Mouse (Mus musculus): ENCODE measurements around the gene Defb30. TPM values are rescaled to one million over a fixed set of nuclear protein-coding genes. Genes with fewer than 3 reads are reported as not detected.

Defb30 gene
- polyA plus RNA-seq, 1 experiment, result not detected

GRCm38 (mm10) chr14:63050769-63051168, 1.0 kb upstream of the Defb30 start:
- Histone ChIP-seq H3K4me3 (ENCODE audit: extremely low read depth, insufficient read depth, insufficient read length) (no peak overlapping the region), H3K27me3 (ENCODE audit: control insufficient read depth, insufficient read depth, low read length) (no peaks in the 10 kb centered on the region), H3K36me3 (ENCODE audit: control insufficient read depth, insufficient read depth, low read length) (no peaks in the 10 kb centered on the region), H3K4me1 (ENCODE audit: control insufficient read depth, insufficient read depth, insufficient read length) (no peaks in the 10 kb centered on the region), H3K27ac (ENCODE audit: insufficient read depth, low read length) (no peak overlapping the region)
- peak; percentile 62; the same call in 1 of the 2 replicates for TF ChIP-seq CTCF (IDR thresholded peaks at IDR 0.05; ENCODE audit: extremely low read depth, insufficient read depth, insufficient read length, insufficient replicate concordance)
- TF ChIP-seq POLR2A (IDR thresholded peaks at IDR 0.05; ENCODE audit: low read depth, low read length), result no peak
- 24% methylated on average over 5 of the region's 5 CpGs for WGBS
- DNase-seq (ENCODE audit: low read depth in 1 of 2, low spot score in 2 of 2), result peak; percentile 4 to 42

- Histone ChIP-seq H3K36me3 (ENCODE audit: control insufficient read depth, insufficient read depth, low read length) (no peaks in the 10 kb centered on the region), H3K4me1 (ENCODE audit: control insufficient read depth, insufficient read depth, insufficient read length) (no peaks in the 10 kb centered on the region), H3K4me3 (ENCODE audit: extremely low read depth, insufficient read depth, insufficient read length) (no peak within 1 kb of the TSS), H3K27ac (ENCODE audit: insufficient read depth, low read length) (no peak within 1 kb of the TSS), H3K27me3 (ENCODE audit: control insufficient read depth, insufficient read depth, low read length) (no peaks in the 10 kb centered on the region)
- 69% methylated on average over 3 of the region's 3 CpGs for WGBS
- TF ChIP-seq POLR2A (IDR thresholded peaks at IDR 0.05; ENCODE audit: low read depth, low read length) (no peak), CTCF (IDR thresholded peaks at IDR 0.05; ENCODE audit: extremely low read depth, insufficient read depth, insufficient read length, insufficient replicate concordance) (no peak)
- DNase-seq (ENCODE audit: low read depth in 1 of 2, low spot score in 2 of 2), result no peak
Measured at GRCm38 (mm10) chr14:63046691-63047090, 3.1 kb downstream of the Defb30 start, which contains the start of gene Defb42. Gene Defb42 (plus strand): TSS chr14:63046991.

- Histone ChIP-seq H3K4me1 (ENCODE audit: control insufficient read depth, insufficient read depth, insufficient read length) (no peaks in the 10 kb centered on the region), H3K27me3 (ENCODE audit: control insufficient read depth, insufficient read depth, low read length) (no peaks in the 10 kb centered on the region), H3K36me3 (ENCODE audit: control insufficient read depth, insufficient read depth, low read length) (no peaks in the 10 kb centered on the region), H3K4me3 (ENCODE audit: extremely low read depth, insufficient read depth, insufficient read length) (no peak overlapping the region), H3K27ac (ENCODE audit: insufficient read depth, low read length) (no peak overlapping the region)
- no peak for DNase-seq (ENCODE audit: low read depth in 1 of 2, low spot score in 2 of 2)
- 57% methylated on average over 6 of the region's 6 CpGs for WGBS
- TF ChIP-seq CTCF (IDR thresholded peaks at IDR 0.05; ENCODE audit: extremely low read depth, insufficient read depth, insufficient read length, insufficient replicate concordance) (no peak), POLR2A (IDR thresholded peaks at IDR 0.05; ENCODE audit: low read depth, low read length) (no peak)
Measured at GRCm38 (mm10) chr14:63020524-63021156, 29.1 kb downstream of the Defb30 start.

GRCm38 (mm10) chr14:63014667-63015066, 35.1 kb downstream of the Defb30 start:
- no peak for TF ChIP-seq CTCF (IDR thresholded peaks at IDR 0.05; ENCODE audit: extremely low read depth, insufficient read depth, insufficient read length, insufficient replicate concordance)
- no peak for TF ChIP-seq POLR2A (IDR thresholded peaks at IDR 0.05; ENCODE audit: low read depth, low read length)
- Histone ChIP-seq H3K27me3 (ENCODE audit: control insufficient read depth, insufficient read depth, low read length) (no peaks in the 10 kb centered on the region), H3K4me3 (ENCODE audit: extremely low read depth, insufficient read depth, insufficient read length) (no peak overlapping the region), H3K4me1 (ENCODE audit: control insufficient read depth, insufficient read depth, insufficient read length) (no peaks in the 10 kb centered on the region), H3K27ac (ENCODE audit: insufficient read depth, low read length) (no peak overlapping the region), H3K36me3 (ENCODE audit: control insufficient read depth, insufficient read depth, low read length) (no peaks in the 10 kb centered on the region)
- no peak for DNase-seq (ENCODE audit: low read depth in 1 of 2, low spot score in 2 of 2)
- 82% methylated on average over 4 of the region's 4 CpGs for WGBS

GRCm38 (mm10) chr14:63013082-63013481, 36.7 kb downstream of the Defb30 start:
- H3K27ac ChIP-seq (ENCODE audit: insufficient read depth, low read length), result no peak overlapping the region
- H3K4me3 ChIP-seq (ENCODE audit: extremely low read depth, insufficient read depth, insufficient read length), result no peak overlapping the region
- TF ChIP-seq CTCF (IDR thresholded peaks at IDR 0.05; ENCODE audit: extremely low read depth, insufficient read depth, insufficient read length, insufficient replicate concordance), result no peak
- TF ChIP-seq POLR2A (IDR thresholded peaks at IDR 0.05; ENCODE audit: low read depth, low read length), result no peak
- no peak for DNase-seq (ENCODE audit: low read depth in 1 of 2, low spot score in 2 of 2)
- H3K4me1 ChIP-seq (ENCODE audit: control insufficient read depth, insufficient read depth, insufficient read length), result no peaks in the 10 kb centered on the region
- no peaks in the 10 kb centered on the region for H3K36me3 ChIP-seq (ENCODE audit: control insufficient read depth, insufficient read depth, low read length)
- 69% methylated on average over 4 of the region's 4 CpGs for WGBS
- no peaks in the 10 kb centered on the region for H3K27me3 ChIP-seq (ENCODE audit: control insufficient read depth, insufficient read depth, low read length)

GRCm38 (mm10) chr14:63011471-63011870, 38.3 kb downstream of the Defb30 start, which contains the start of gene Defb43:
Gene Defb43 (plus strand): TSS chr14:63011771.
- Histone ChIP-seq H3K27ac (ENCODE audit: insufficient read depth, low read length) (no peak within 1 kb of the TSS), H3K4me1 (ENCODE audit: control insufficient read depth, insufficient read depth, insufficient read length) (no peaks in the 10 kb centered on the region), H3K36me3 (ENCODE audit: control insufficient read depth, insufficient read depth, low read length) (no peaks in the 10 kb centered on the region), H3K27me3 (ENCODE audit: control insufficient read depth, insufficient read depth, low read length) (no peaks in the 10 kb centered on the region), H3K4me3 (ENCODE audit: extremely low read depth, insufficient read depth, insufficient read length) (no peak within 1 kb of the TSS)
- no peak for TF ChIP-seq CTCF (IDR thresholded peaks at IDR 0.05; ENCODE audit: extremely low read depth, insufficient read depth, insufficient read length, insufficient replicate concordance)
- TF ChIP-seq POLR2A (IDR thresholded peaks at IDR 0.05; ENCODE audit: low read depth, low read length), result no peak
- WGBS, result 93% methylated on average over 5 of the region's 5 CpGs
- DNase-seq (ENCODE audit: low read depth in 1 of 2, low spot score in 2 of 2), result no peak

GRCm38 (mm10) chr14:63002588-63002987, 47.2 kb downstream of the Defb30 start:
- H3K4me3 ChIP-seq (ENCODE audit: extremely low read depth, insufficient read depth, insufficient read length), result no peak overlapping the region
- no peaks in the 10 kb centered on the region for H3K4me1 ChIP-seq (ENCODE audit: control insufficient read depth, insufficient read depth, insufficient read length)
- no peaks in the 10 kb centered on the region for H3K36me3 ChIP-seq (ENCODE audit: control insufficient read depth, insufficient read depth, low read length)
- H3K27ac ChIP-seq (ENCODE audit: insufficient read depth, low read length), result no peak overlapping the region
- DNase-seq (ENCODE audit: low read depth in 1 of 2, low spot score in 2 of 2), result no peak
- H3K27me3 ChIP-seq (ENCODE audit: control insufficient read depth, insufficient read depth, low read length), result no peaks in the 10 kb centered on the region
- 41% methylated on average over 2 of the region's 2 CpGs for WGBS
- no peak for TF ChIP-seq CTCF (IDR thresholded peaks at IDR 0.05; ENCODE audit: extremely low read depth, insufficient read depth, insufficient read length, insufficient replicate concordance)
- no peak for TF ChIP-seq POLR2A (IDR thresholded peaks at IDR 0.05; ENCODE audit: low read depth, low read length)

Measured in spleen, adult 2 months (tissue).